Mouse (Mus musculus) heart, embryonic 13.5 days (tissue): Measurements from ENCODE around the gene Ppm1d. TPM values are rescaled to one million over a fixed set of nuclear protein-coding genes. Genes with fewer than 3 reads are reported as not detected.

Experiments used
- ATAC-seq: fragments of 200-750 bp; cut with Nextera tagmentation; 2 replicates; pipeline ENCODE4 v1.8.0; 2017; ENCODE audit warnings: moderate TSS enrichment; ENCODE audit not compliant: insufficient number of reproducible peaks, low FRiP score, low TSS enrichment; ENCODE audit errors: extremely low read depth
- H3K27ac ChIP-seq: fragments of 300-500 bp; sonication (generic); replicated peaks from 2 replicates; pipeline ENCODE4 v1.5.1; 2015; ENCODE audit warnings: moderate library complexity, mild to moderate bottlenecking, inconsistent platforms
- H3K27me3 ChIP-seq: fragments of 300-500 bp; sonication (generic); replicated peaks from 2 replicates; pipeline ENCODE4 v1.6.1; 2015; ENCODE audit warnings: mild to moderate bottlenecking, inconsistent platforms
- H3K36me3 ChIP-seq: fragments of 300-500 bp; sonication (generic); 2 replicates; pipeline ENCODE4 v1.6.1; 2015; ENCODE audit warnings: mild to moderate bottlenecking, inconsistent platforms
- H3K4me1 ChIP-seq: fragments of 300-500 bp; sonication (generic); 2 replicates; pipeline ENCODE4 v1.6.1; 2015; ENCODE audit warnings: inconsistent platforms
- H3K4me2 ChIP-seq: fragments of 300-500 bp; sonication (generic); 2 replicates; pipeline ENCODE4 v1.6.1; 2015; ENCODE audit warnings: inconsistent platforms, mild to moderate bottlenecking, moderate library complexity
- H3K4me3 ChIP-seq: fragments of 300-500 bp; sonication (generic); 2 replicates; pipeline ENCODE4 v1.5.1; 2015; ENCODE audit warnings: moderate library complexity, mild to moderate bottlenecking, inconsistent platforms
- H3K9ac ChIP-seq: fragments of 300-500 bp; sonication (generic); 2 replicates; pipeline ENCODE4 v1.6.1; 2015; ENCODE audit warnings: inconsistent platforms, mild to moderate bottlenecking, moderate library complexity
- H3K9me3 ChIP-seq: fragments of 300-500 bp; sonication (generic); 2 replicates; pipeline ENCODE4 v1.6.1; 2016; ENCODE audit warnings: inconsistent platforms
- WGBS: fragments of 180-500 bp; shearing (Covaris S2); methylation state at CpG from one replicate; pipeline ENCODE4 v1.1.7; 2015; ENCODE audit warnings: mixed read lengths; 5-methylcytosine and 5-hydroxymethylcytosine counted together
- polyA plus RNA-seq: library from polyadenylated mRNA; unstranded; fragments of >200 nt; fragmentation: Nextera tagmentation; extraction: Ambion mirVana; gene quantifications from 2 replicates; pipeline ENCODE4 v1.2.1, GENCODE M21; 2015

Ppm1d gene
- polyA plus RNA-seq, 1 experiment from 2014 or later, result 12.0 TPM

GRCm38 (mm10) chr11:85301161-85301560, 9.9 kb upstream of the Ppm1d start:
- ATAC-seq, result no peak
- WGBS, result 86% methylated on average over 3 of the region's 3 CpGs
- no peak overlapping the region for H3K27ac ChIP-seq
- no peak overlapping the region for H3K4me3 ChIP-seq
- no peaks in the 10 kb centered on the region for H3K27me3 ChIP-seq
- peaks cover 2% of the 10 kb centered on the region; the same call in 1 of the 2 replicates for H3K4me1 ChIP-seq
- no peaks in the 10 kb centered on the region for H3K36me3 ChIP-seq
- H3K9ac ChIP-seq, result no peak overlapping the region
- no peaks in the 10 kb centered on the region for H3K9me3 ChIP-seq
- no peak overlapping the region for H3K4me2 ChIP-seq

DNA sequence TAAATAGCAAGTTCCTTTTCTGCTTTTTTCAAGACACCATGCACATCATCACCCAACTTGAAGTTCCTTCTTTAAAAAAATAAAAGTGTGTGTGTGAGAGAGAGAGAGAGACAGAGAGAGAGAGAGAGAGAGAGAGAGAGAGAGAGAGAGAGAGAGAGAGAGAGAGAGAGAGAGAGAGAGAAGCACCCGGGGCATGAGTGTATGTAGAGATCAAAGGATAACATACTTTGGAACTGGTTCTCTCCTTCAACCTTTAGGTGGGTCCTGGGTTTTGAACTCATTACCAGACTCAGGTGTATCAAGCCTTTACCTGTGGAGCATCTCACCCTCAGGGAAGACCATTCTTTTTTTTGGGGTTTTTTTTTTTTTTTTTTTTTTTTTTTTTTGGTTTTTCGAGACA, 9.2 kb upstream of the Ppm1d start:
- no peak overlapping the region for H3K27ac ChIP-seq
- no peak for ATAC-seq

DNA sequence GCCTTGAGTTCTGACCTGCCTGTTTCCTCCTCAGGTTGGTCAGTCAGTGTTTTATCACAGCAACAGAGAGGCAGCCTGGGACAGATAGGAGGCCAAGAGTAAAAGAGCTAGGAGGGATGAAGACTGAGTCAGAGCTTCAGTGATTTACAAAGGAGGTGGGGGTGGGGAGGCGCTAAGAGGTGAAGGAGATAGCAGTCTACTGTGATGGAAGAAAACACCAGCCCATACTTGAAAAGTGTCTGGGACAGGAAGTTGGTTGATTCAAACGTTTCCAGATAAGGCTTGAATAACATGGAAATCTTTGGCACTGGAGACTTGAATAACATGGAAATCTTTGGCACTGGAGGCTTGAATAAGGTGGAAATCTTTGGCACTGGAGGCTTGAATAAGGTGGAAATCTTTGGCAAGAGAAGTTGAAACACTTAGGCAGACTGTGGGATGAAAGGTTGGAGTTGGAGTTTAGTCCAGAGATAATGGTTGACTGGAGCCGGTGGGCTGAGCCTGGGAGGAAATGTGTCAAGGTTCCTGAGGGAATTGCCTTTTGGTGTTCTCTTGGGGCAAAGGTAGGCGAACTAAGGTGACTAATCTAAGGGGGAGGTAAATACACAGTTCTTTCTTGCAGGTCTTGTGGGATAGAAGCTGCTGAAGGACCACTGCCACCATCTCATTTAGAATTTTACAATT, 4.3 kb upstream of the Ppm1d start:
- H3K27me3 ChIP-seq, result no peaks in the 10 kb centered on the region
- H3K9ac ChIP-seq, result no peak overlapping the region
- no peak overlapping the region for H3K4me3 ChIP-seq
- H3K27ac ChIP-seq, result peak overlapping the region; percentile 36; the same call in 1 of the 2 replicates
- H3K9me3 ChIP-seq, result no peaks in the 10 kb centered on the region
- 16% methylated on average over 4 of the region's 4 CpGs for WGBS
- ATAC-seq, result no peak
- no peaks in the 10 kb centered on the region for H3K36me3 ChIP-seq
- no peak overlapping the region for H3K4me2 ChIP-seq
- H3K4me1 ChIP-seq, result peaks cover 17% of the 10 kb centered on the region

More for the DNA sequence above, 9.2 kb upstream of the Ppm1d start:
- Histone ChIP-seq H3K27me3 (no peaks in the 10 kb centered on the region), H3K9ac (no peak overlapping the region), H3K9me3 (no peaks in the 10 kb centered on the region), H3K36me3 (no peaks in the 10 kb centered on the region), H3K4me1 (peaks cover 8% of the 10 kb centered on the region), H3K4me3 (no peak overlapping the region), H3K4me2 (no peak overlapping the region)
- 83% methylated on average over 1 of the region's 2 CpGs for WGBS

- Histone ChIP-seq H3K4me3 (no peak overlapping the region), H3K36me3 (0 out of 2 replicates have a peak, but pooled peaks cover 2% of the 10 kb centered on the region), H3K4me1 (peaks cover 32% of the 10 kb centered on the region), H3K9ac (no peak overlapping the region), H3K9me3 (no peaks in the 10 kb centered on the region), H3K4me2 (no peak overlapping the region), H3K27ac (no peak overlapping the region), H3K27me3 (no peaks in the 10 kb centered on the region)
- 78% methylated on average over 2 of the region's 2 CpGs for WGBS
- no peak for ATAC-seq
Measured at GRCm38 (mm10) chr11:85308799-85309198, 2.2 kb upstream of the Ppm1d start.

- Histone ChIP-seq H3K4me1 (peaks cover 32% of the 10 kb centered on the region), H3K9ac (peak overlapping the region; percentile 88), H3K36me3 (peaks cover 14% of the 10 kb centered on the region), H3K4me2 (peak overlapping the region; percentile 94), H3K9me3 (no peaks in the 10 kb centered on the region), H3K4me3 (peak overlapping the region; percentile 97), H3K27ac (peak overlapping the region; percentile 98), H3K27me3 (no peaks in the 10 kb centered on the region)
- 2% methylated on average over 15 of the region's 15 CpGs for WGBS
- no peak for ATAC-seq
Measured at GRCm38 (mm10) chr11:85310407-85310712, 684 bp upstream of the Ppm1d start.

GRCm38 (mm10) chr11:85311645-85312490, 824 bp downstream of the Ppm1d start:
- 0% methylated on average over 56 of the region's 56 CpGs for WGBS
- peaks cover 24% of the 10 kb centered on the region for H3K4me1 ChIP-seq
- H3K9me3 ChIP-seq, result no peaks in the 10 kb centered on the region
- H3K27me3 ChIP-seq, result no peaks in the 10 kb centered on the region
- peak overlapping the region; percentile 98 for H3K9ac ChIP-seq
- H3K4me2 ChIP-seq, result peak overlapping the region; percentile 94
- peak overlapping the region; percentile 95 for H3K27ac ChIP-seq
- peak overlapping the region; percentile 97 for H3K4me3 ChIP-seq
- 0 out of 2 replicates have a peak, but pooled peaks have one; percentile 7 for ATAC-seq
- H3K36me3 ChIP-seq, result peaks cover 18% of the 10 kb centered on the region

- ATAC-seq, result no peak
- H3K27ac ChIP-seq, result 0 out of 2 replicates have a peak overlapping the region, but pooled peaks have one; percentile 95
- H3K9ac ChIP-seq, result peak overlapping the region; percentile 98
- peak overlapping the region; percentile 97 for H3K4me3 ChIP-seq
- 31% methylated on average over 2 of the region's 2 CpGs for WGBS
- peaks cover 18% of the 10 kb centered on the region for H3K36me3 ChIP-seq
- H3K4me1 ChIP-seq, result peaks cover 22% of the 10 kb centered on the region
- H3K9me3 ChIP-seq, result no peaks in the 10 kb centered on the region
- H3K27me3 ChIP-seq, result no peaks in the 10 kb centered on the region
- H3K4me2 ChIP-seq, result peak overlapping the region; percentile 94
Measured at GRCm38 (mm10) chr11:85312818-85313217, 1.8 kb downstream of the Ppm1d start.

GRCm38 (mm10) chr11:85313361-85313760, 2.3 kb downstream of the Ppm1d start:
- peak overlapping the region; percentile 98 for H3K9ac ChIP-seq
- peak overlapping the region; percentile 97 for H3K4me3 ChIP-seq
- peaks cover 25% of the 10 kb centered on the region for H3K4me1 ChIP-seq
- WGBS, result 84% methylated on average over 3 of the region's 3 CpGs
- H3K36me3 ChIP-seq, result peaks cover 18% of the 10 kb centered on the region
- no peaks in the 10 kb centered on the region for H3K9me3 ChIP-seq
- no peak for ATAC-seq
- H3K4me2 ChIP-seq, result peak overlapping the region; percentile 94
- no peak overlapping the region for H3K27ac ChIP-seq
- no peaks in the 10 kb centered on the region for H3K27me3 ChIP-seq

GRCm38 (mm10) chr11:85323567-85324330, 12.7 kb downstream of the Ppm1d start:
- Histone ChIP-seq H3K27ac (no peak overlapping the region), H3K9ac (no peak overlapping the region), H3K4me2 (no peak overlapping the region), H3K27me3 (no peaks in the 10 kb centered on the region), H3K4me1 (peaks cover 7% of the 10 kb centered on the region; the same call in 1 of the 2 replicates), H3K36me3 (peaks cover 19% of the 10 kb centered on the region), H3K9me3 (no peaks in the 10 kb centered on the region), H3K4me3 (no peak overlapping the region)
- 89% methylated on average over 9 of the region's 9 CpGs for WGBS
- ATAC-seq, result no peak

DNA sequence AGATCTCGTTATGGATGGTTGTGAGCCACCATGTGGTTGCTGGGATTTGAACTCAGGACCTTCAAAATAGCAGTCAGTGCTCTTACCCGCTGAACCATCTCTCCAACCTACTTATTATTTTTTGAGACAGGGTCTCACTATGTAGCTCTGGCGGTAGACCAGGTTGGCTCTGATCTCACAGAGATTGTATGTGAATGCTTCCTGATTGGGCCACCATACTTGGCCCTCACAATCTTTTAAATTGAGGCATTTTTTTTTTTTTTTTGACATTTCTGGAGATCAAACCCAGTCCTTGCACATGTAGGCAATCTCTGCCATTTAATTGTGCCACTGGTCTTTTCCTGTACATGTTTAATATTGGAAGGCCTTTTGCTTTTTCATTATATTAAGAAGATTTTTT, 17.7 kb downstream of the Ppm1d start:
- peaks cover 57% of the 10 kb centered on the region for H3K36me3 ChIP-seq
- H3K9me3 ChIP-seq, result no peaks in the 10 kb centered on the region
- 94% methylated on average over 3 of the region's 3 CpGs for WGBS
- H3K9ac ChIP-seq, result no peak overlapping the region
- no peaks in the 10 kb centered on the region for H3K4me1 ChIP-seq
- H3K27me3 ChIP-seq, result no peaks in the 10 kb centered on the region
- ATAC-seq, result no peak
- no peak overlapping the region for H3K27ac ChIP-seq
- H3K4me2 ChIP-seq, result no peak overlapping the region
- no peak overlapping the region for H3K4me3 ChIP-seq
